Mouse (Mus musculus) embryonic facial prominence, embryonic 12.5 days (tissue): ENCODE measurements around the gene Tmem41a. TPM values are rescaled to one million over a fixed set of nuclear protein-coding genes. Genes with fewer than 3 reads are reported as not detected.
"Not testable (repeated sequence)": the region's sequence is repeated elsewhere in the genome, so short reads cannot be mapped to it uniquely, and the experiment has no call there.

Experiments used
- ATAC-seq: fragments of 200-750 bp; cut with Nextera tagmentation; 2 replicates; pipeline ENCODE4 v1.8.0; 2017; ENCODE audit not compliant: insufficient number of reproducible peaks, insufficient read depth, low FRiP score, low TSS enrichment
- H3K27ac ChIP-seq: fragments of 300-500 bp; sonication (generic); 2 replicates; pipeline ENCODE4 v1.5.1; 2016; ENCODE audit warnings: mild to moderate bottlenecking
- H3K27me3 ChIP-seq: fragments of 300-500 bp; sonication (generic); 2 replicates; pipeline ENCODE4 v1.6.1; 2016; ENCODE audit warnings: mild to moderate bottlenecking, moderate library complexity
- H3K36me3 ChIP-seq: fragments of 300-500 bp; sonication (generic); 2 replicates; pipeline ENCODE4 v1.6.1; 2016; ENCODE audit warnings: mild to moderate bottlenecking
- H3K4me1 ChIP-seq: fragments of 300-500 bp; sonication (generic); 2 replicates; pipeline ENCODE4 v1.6.1; 2016
- H3K4me2 ChIP-seq: fragments of 300-500 bp; sonication (generic); replicated peaks from 2 replicates; pipeline ENCODE4 v1.6.1; 2016; ENCODE audit warnings: mild to moderate bottlenecking, moderate library complexity
- H3K4me3 ChIP-seq: fragments of 300-500 bp; sonication (generic); 2 replicates; pipeline ENCODE4 v1.5.1; 2016; ENCODE audit warnings: mild to moderate bottlenecking
- H3K9ac ChIP-seq: fragments of 300-500 bp; sonication (generic); 2 replicates; pipeline ENCODE4 v1.6.1; 2016; ENCODE audit warnings: mild to moderate bottlenecking, moderate library complexity
- H3K9me3 ChIP-seq: fragments of 300-500 bp; sonication (generic); 2 replicates; pipeline ENCODE4 v1.6.1; 2016; ENCODE audit warnings: mild to moderate bottlenecking, moderate library complexity
- WGBS: fragments of 180-500 bp; shearing (Covaris S2); methylation state at CpG from one replicate; pipeline ENCODE4 v1.1.7; 2016; 5-methylcytosine and 5-hydroxymethylcytosine counted together
- polyA plus RNA-seq: library from polyadenylated mRNA; unstranded; fragments of >200 nt; fragmentation: Nextera tagmentation; extraction: Ambion mirVana; gene quantifications from 2 replicates; pipeline ENCODE4 v1.2.1, GENCODE M21; 2016

Gene Tmem41a
- 34.8 and 34.9 TPM in 2 replicates for polyA plus RNA-seq

GRCm38 (mm10) chr16:21946761-21947715, at the start of gene Tmem41a:
Tmem41a (minus strand) TSS chr16:21947552.
- no peaks in the 10 kb centered on the region for H3K27me3 ChIP-seq
- peak; percentile 92 for ATAC-seq
- H3K36me3 ChIP-seq, result no peaks in the 10 kb centered on the region
- H3K4me1 ChIP-seq, result no peaks in the 10 kb centered on the region
- H3K9me3 ChIP-seq, result no peaks in the 10 kb centered on the region
- H3K27ac ChIP-seq, result no peak within 1 kb of the TSS
- WGBS, result 2% methylated on average over 63 of the region's 63 CpGs
- peak within 1 kb of the TSS; percentile 64 for H3K4me3 ChIP-seq
- peak within 1 kb of the TSS; percentile 66 for H3K4me2 ChIP-seq
- H3K9ac ChIP-seq, result peak within 1 kb of the TSS; percentile 70

GRCm38 (mm10) chr16:21996402-21996801, 49.0 kb upstream of the Tmem41a start:
- H3K4me1 ChIP-seq, result peaks cover 3% of the 10 kb centered on the region; the same call in 1 of the 2 replicates
- H3K4me2 ChIP-seq, result no peak overlapping the region
- 50% methylated on average over 4 of the region's 4 CpGs for WGBS
- no peak overlapping the region for H3K4me3 ChIP-seq
- no peaks in the 10 kb centered on the region for H3K27me3 ChIP-seq
- H3K9ac ChIP-seq, result no peak overlapping the region
- no peak overlapping the region for H3K27ac ChIP-seq
- ATAC-seq, result no peak
- H3K36me3 ChIP-seq, result no peaks in the 10 kb centered on the region
- no peaks in the 10 kb centered on the region for H3K9me3 ChIP-seq

DNA sequence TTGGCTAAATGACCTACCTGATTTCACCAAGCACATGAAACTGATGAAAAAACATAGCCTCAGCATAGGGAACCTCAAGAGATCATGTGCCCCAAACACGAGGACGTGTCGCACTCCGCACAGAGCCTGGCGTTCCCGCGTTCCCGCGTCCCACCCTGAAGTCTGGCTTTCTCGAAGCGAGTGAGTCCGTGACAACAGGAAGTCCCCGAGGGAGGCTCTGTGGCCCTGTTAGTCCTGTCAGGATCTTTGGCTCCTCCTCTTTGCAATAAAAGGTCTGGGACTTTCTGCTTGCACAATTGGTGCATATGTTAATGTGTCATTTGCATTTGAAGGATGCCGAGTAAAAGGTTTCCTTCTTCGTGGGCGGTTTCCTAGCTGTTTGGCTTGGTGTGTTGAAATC, 48.0 kb upstream of the Tmem41a start, which contains the start of gene Liph:
Gene Liph (minus strand): TSS at position 360 of the 400 bp plus-strand sequence.
- Histone ChIP-seq H3K4me3 (peak within 1 kb of the TSS; percentile 15; the same call in 1 of the 2 replicates), H3K27ac (no peak within 1 kb of the TSS), H3K4me1 (peaks cover 3% of the 10 kb centered on the region; the same call in 1 of the 2 replicates), H3K27me3 (no peaks in the 10 kb centered on the region), H3K9ac (no peak within 1 kb of the TSS), H3K36me3 (no peaks in the 10 kb centered on the region), H3K9me3 (no peaks in the 10 kb centered on the region), H3K4me2 (peak within 1 kb of the TSS; percentile 46)
- ATAC-seq, result no peak
- WGBS, result 15% methylated on average over 16 of the region's 16 CpGs

DNA sequence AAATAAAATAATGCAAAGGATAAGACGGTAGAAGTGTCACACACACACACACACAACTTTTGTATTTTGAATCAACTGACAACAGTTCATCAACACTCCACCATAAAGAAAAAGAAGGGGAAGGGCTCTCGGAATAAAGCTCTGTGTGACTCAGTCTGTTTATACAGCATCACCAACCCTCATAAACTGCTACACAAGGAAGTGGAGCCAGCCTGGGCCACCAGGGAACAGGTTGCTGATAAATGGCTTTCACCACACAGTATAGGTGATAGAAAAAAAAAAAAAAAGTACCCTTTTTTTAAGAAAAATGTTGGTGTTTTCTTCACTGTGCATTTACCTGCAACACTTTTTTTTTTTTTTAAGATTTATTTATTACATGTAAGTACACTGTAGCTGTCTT, 44.4 kb upstream of the Tmem41a start:
- Histone ChIP-seq H3K9me3 (no peaks in the 10 kb centered on the region), H3K4me3 (no peak overlapping the region), H3K27ac (no peak overlapping the region), H3K4me2 (no peak overlapping the region), H3K36me3 (no peaks in the 10 kb centered on the region), H3K4me1 (peaks cover 3% of the 10 kb centered on the region; the same call in 1 of the 2 replicates), H3K27me3 (no peaks in the 10 kb centered on the region), H3K9ac (no peak overlapping the region)
- 86% methylated on average over 2 of the region's 2 CpGs for WGBS
- no peak for ATAC-seq

DNA sequence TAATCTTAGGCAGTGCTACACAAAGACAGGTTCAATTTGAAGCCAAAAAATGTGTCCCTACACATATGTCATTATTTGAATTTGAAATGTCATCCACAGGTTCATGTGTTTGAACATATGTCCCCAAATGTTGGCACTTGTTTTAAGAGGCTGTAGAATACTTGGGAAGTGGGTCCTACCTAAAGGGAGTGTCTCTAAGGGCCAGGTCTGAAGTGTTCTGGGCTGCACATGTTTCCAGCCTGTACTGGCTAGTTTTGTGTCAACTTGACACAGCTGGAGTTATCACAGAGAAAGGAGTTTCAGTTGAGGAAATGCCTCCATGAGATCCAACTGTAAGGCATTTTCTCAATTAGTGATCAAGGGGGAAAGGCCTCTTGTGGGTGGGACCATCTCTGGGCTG, 43.5 kb upstream of the Tmem41a start:
- H3K9ac ChIP-seq, ATAC-seq, H3K4me3 ChIP-seq, H3K4me1 ChIP-seq, H3K27me3 ChIP-seq, H3K9me3 ChIP-seq, H3K27ac ChIP-seq, H3K4me2 ChIP-seq, H3K36me3 ChIP-seq: not testable (repeated sequence)

DNA sequence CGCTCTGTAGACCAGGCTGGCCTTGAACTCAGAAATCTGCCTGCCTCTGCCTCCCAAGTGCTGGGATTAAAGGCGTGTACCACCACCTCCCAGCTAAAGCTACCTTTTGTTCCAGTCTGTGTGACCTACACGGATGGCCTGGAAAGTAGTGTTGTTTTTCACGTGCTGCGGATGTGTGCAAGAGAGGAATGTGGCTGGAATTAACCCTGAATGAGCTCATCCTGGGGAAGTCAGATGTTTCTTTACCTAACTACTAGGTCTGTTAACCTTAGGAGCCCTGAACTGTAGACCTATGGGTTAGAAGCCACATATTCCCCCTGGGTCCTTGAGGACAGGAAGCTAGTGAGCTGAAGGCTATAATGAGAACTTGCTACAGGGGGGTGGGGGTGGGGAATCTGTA, 40.6 kb upstream of the Tmem41a start:
- no peak overlapping the region for H3K4me3 ChIP-seq
- no peaks in the 10 kb centered on the region for H3K27me3 ChIP-seq
- WGBS, result 44% methylated on average over 5 of the region's 5 CpGs

GRCm38 (mm10) chr16:21986191-21986590, 38.8 kb upstream of the Tmem41a start:
- Histone ChIP-seq H3K9ac (no peak overlapping the region), H3K4me2 (no peak overlapping the region), H3K27me3 (no peaks in the 10 kb centered on the region), H3K4me1 (no peaks in the 10 kb centered on the region), H3K27ac (no peak overlapping the region), H3K36me3 (no peaks in the 10 kb centered on the region), H3K9me3 (no peaks in the 10 kb centered on the region), H3K4me3 (no peak overlapping the region)
- ATAC-seq, result no peak
- 44% methylated on average over 3 of the region's 3 CpGs for WGBS

More for the DNA sequence above, 40.6 kb upstream of the Tmem41a start:
- Histone ChIP-seq H3K36me3 (no peaks in the 10 kb centered on the region), H3K27ac (no peak overlapping the region), H3K4me1 (no peaks in the 10 kb centered on the region), H3K4me2 (no peak overlapping the region), H3K9ac (no peak overlapping the region), H3K9me3 (no peaks in the 10 kb centered on the region)
- no peak for ATAC-seq

DNA sequence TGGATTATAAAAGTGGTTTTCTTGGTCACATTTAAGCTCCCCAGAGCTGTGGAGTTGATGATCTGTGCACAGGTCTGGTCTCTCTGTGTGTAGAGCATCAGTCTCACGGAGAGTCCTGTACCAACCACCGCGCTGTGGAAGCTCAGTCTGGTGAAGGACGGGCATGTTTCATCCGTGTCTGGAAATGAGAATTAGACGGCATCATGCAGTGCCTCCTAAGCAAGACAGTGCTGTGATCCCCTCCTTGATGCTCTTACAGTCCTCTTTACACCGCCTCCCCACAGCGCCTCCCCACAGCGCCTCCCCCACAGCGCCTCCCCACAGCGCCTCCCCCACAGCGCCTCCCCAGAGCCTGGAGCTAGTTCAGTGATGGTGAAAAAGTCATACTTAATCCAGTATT, 36.7 kb upstream of the Tmem41a start:
- Histone ChIP-seq H3K4me3 (no peak overlapping the region), H3K27ac (no peak overlapping the region), H3K27me3 (no peaks in the 10 kb centered on the region), H3K9me3 (no peaks in the 10 kb centered on the region), H3K36me3 (no peaks in the 10 kb centered on the region), H3K4me1 (no peaks in the 10 kb centered on the region), H3K9ac (no peak overlapping the region), H3K4me2 (no peak overlapping the region)
- 86% methylated on average over 12 of the region's 12 CpGs for WGBS
- ATAC-seq, result no peak

- no peak overlapping the region for H3K9ac ChIP-seq
- no peak overlapping the region for H3K27ac ChIP-seq
- no peak overlapping the region for H3K4me3 ChIP-seq
- no peak for ATAC-seq
- no peak overlapping the region for H3K4me2 ChIP-seq
- no peaks in the 10 kb centered on the region for H3K27me3 ChIP-seq
- no peaks in the 10 kb centered on the region for H3K36me3 ChIP-seq
- H3K4me1 ChIP-seq, result no peaks in the 10 kb centered on the region
- 93% methylated on average over 4 of the region's 4 CpGs for WGBS
- no peaks in the 10 kb centered on the region for H3K9me3 ChIP-seq
These were observed 36.2 kb upstream of the Tmem41a start for GRCm38 (mm10) chr16:21983581-21983980.

- ATAC-seq, result no peak
- Histone ChIP-seq H3K27me3 (no peaks in the 10 kb centered on the region), H3K9ac (no peak overlapping the region), H3K4me2 (no peak overlapping the region), H3K36me3 (no peaks in the 10 kb centered on the region), H3K27ac (no peak overlapping the region), H3K4me3 (no peak overlapping the region), H3K4me1 (no peaks in the 10 kb centered on the region), H3K9me3 (no peaks in the 10 kb centered on the region)
- WGBS, result 94% methylated on average over 9 of the region's 9 CpGs
These were observed 35.8 kb upstream of the Tmem41a start for GRCm38 (mm10) chr16:21983146-21983545.

GRCm38 (mm10) chr16:21977347-21977746, 30.0 kb upstream of the Tmem41a start:
- no peak overlapping the region for H3K4me2 ChIP-seq
- 53% methylated on average over 5 of the region's 5 CpGs for WGBS
- no peak for ATAC-seq
- H3K36me3 ChIP-seq, result no peaks in the 10 kb centered on the region
- no peak overlapping the region for H3K9ac ChIP-seq
- peaks cover 6% of the 10 kb centered on the region for H3K4me1 ChIP-seq
- no peak overlapping the region for H3K4me3 ChIP-seq
- H3K27ac ChIP-seq, result no peak overlapping the region
- H3K27me3 ChIP-seq, result peaks cover 11% of the 10 kb centered on the region
- no peaks in the 10 kb centered on the region for H3K9me3 ChIP-seq

GRCm38 (mm10) chr16:21976203-21976602, 28.9 kb upstream of the Tmem41a start:
- Histone ChIP-seq H3K4me2 (peak overlapping the region; percentile 38), H3K4me3 (no peak overlapping the region), H3K9ac (peak overlapping the region; percentile 31; the same call in 1 of the 2 replicates), H3K27ac (no peak overlapping the region), H3K27me3 (peaks cover 11% of the 10 kb centered on the region), H3K9me3 (no peaks in the 10 kb centered on the region), H3K36me3 (no peaks in the 10 kb centered on the region), H3K4me1 (peaks cover 6% of the 10 kb centered on the region)
- 4% methylated on average over 16 of the region's 16 CpGs for WGBS
- no peak for ATAC-seq
